Mouse (Mus musculus) midbrain, postnatal 0 days (tissue): ENCODE measurements around the gene Dad1. TPM values are rescaled to one million over a fixed set of nuclear protein-coding genes. Genes with fewer than 3 reads are reported as not detected.

ENCODE experiments used
- ATAC-seq: fragments of 200-750 bp; cut with Nextera tagmentation; 2 replicates; pipeline ENCODE4 v1.8.0; 2017; ENCODE audit warnings: moderate number of reproducible peaks, mild to moderate bottlenecking, moderate TSS enrichment, moderate library complexity; ENCODE audit not compliant: low FRiP score
- DNase-seq: peaks from one replicate; pipeline ENCODE4 v3.0.0-alpha.2; 2015; ENCODE audit warnings: low spot score
- H3K27ac ChIP-seq: fragments of 300-500 bp; sonication (generic); 2 replicates; pipeline ENCODE4 v1.5.1; 2014; ENCODE audit warnings: low read depth, mild to moderate bottlenecking, low read length, mixed read lengths
- H3K27me3 ChIP-seq: fragments of 300-500 bp; sonication (generic); 2 replicates; pipeline ENCODE4 v1.6.1; 2014; ENCODE audit warnings: low read length, control low read depth, mixed read lengths; ENCODE audit not compliant: insufficient read depth
- H3K36me3 ChIP-seq: fragments of 300-500 bp; sonication (generic); 2 replicates; pipeline ENCODE4 v1.6.1; 2014; ENCODE audit warnings: low read length, control low read depth, mixed read lengths; ENCODE audit not compliant: insufficient read depth
- H3K4me1 ChIP-seq: fragments of 300-500 bp; sonication (generic); 2 replicates; pipeline ENCODE4 v1.6.1; 2014; ENCODE audit warnings: mild to moderate bottlenecking, control low read depth, antibody characterized with exemption, low read length, mixed read lengths; ENCODE audit not compliant: insufficient read depth
- H3K4me2 ChIP-seq: fragments of 300-500 bp; sonication (generic); 2 replicates; pipeline ENCODE4 v1.6.1; 2014; ENCODE audit warnings: low read depth, mild to moderate bottlenecking, low read length, mixed read lengths; ENCODE audit not compliant: poor library complexity, severe bottlenecking
- H3K4me3 ChIP-seq: fragments of 300-500 bp; sonication (generic); 2 replicates; pipeline ENCODE4 v1.5.1; 2014; ENCODE audit warnings: low read depth, mild to moderate bottlenecking, low read length, moderate library complexity
- H3K9ac ChIP-seq: fragments of 300-500 bp; sonication (generic); replicated peaks from 2 replicates; pipeline ENCODE4 v1.6.1; 2014; ENCODE audit warnings: mild to moderate bottlenecking, low read length, moderate library complexity, mixed read lengths; ENCODE audit not compliant: poor library complexity, severe bottlenecking
- H3K9me3 ChIP-seq: fragments of 300-500 bp; sonication (generic); 2 replicates; pipeline ENCODE4 v1.6.1; 2016; ENCODE audit warnings: low read length, control low read depth
- CTCF ChIP-seq: IDR thresholded peaks from 2 replicates; pipeline ENCODE4 v1.5.1; 2016; ENCODE audit warnings: antibody characterized with exemption, mild to moderate bottlenecking
- WGBS: fragments of 180-500 bp; shearing (Covaris S2); extraction: QIAGEN DNeasy Blood & Tissue Kit; methylation state at CpG from one replicate; pipeline ENCODE4 v1.1.7; 2014; 5-methylcytosine and 5-hydroxymethylcytosine counted together
- polyA plus RNA-seq: library from polyadenylated mRNA; unstranded; fragments of >200 nt; fragmentation: Nextera tagmentation; extraction: Ambion mirVana; gene quantifications from 2 replicates; pipeline ENCODE4 v1.2.1, GENCODE M21; 2015
- total RNA-seq: library from RNA; depleted of rRNA; stranded (reverse); fragments of >200 nt; gene quantifications from 2 replicates; pipeline ENCODE4 v1.2.3, GENCODE M21; 2014

The Dad1 gene
- total and polyA plus RNA-seq, 2 experiments from 2014 or later, result 263 to 394 TPM

- no peak overlapping the region for H3K9ac ChIP-seq
- H3K4me3 ChIP-seq, result no peak overlapping the region
- no peaks in the 10 kb centered on the region for H3K9me3 ChIP-seq
- no peaks in the 10 kb centered on the region for H3K36me3 ChIP-seq
- no peaks in the 10 kb centered on the region for H3K27me3 ChIP-seq
- 92% methylated on average over 8 of the region's 8 CpGs for WGBS
- no peak for TF ChIP-seq CTCF
- DNase-seq (no peak), ATAC-seq (no peak)
- H3K27ac ChIP-seq, result no peak overlapping the region
- no peaks in the 10 kb centered on the region for H3K4me1 ChIP-seq
- no peak overlapping the region for H3K4me2 ChIP-seq
These were observed 42.7 kb downstream of the Dad1 start for GRCm38 (mm10) chr14:54211199-54211598.

- H3K27ac ChIP-seq, result no peak overlapping the region
- WGBS, result 85% methylated on average over 2 of the region's 2 CpGs
These were observed 43.5 kb downstream of the Dad1 start for GRCm38 (mm10) chr14:54210401-54210800.

GRCm38 (mm10) chr14:54209932-54210331, 44.0 kb downstream of the Dad1 start:
- Histone ChIP-seq H3K9me3 (no peaks in the 10 kb centered on the region), H3K36me3 (no peaks in the 10 kb centered on the region), H3K4me3 (no peak overlapping the region), H3K27ac (no peak overlapping the region), H3K4me2 (no peak overlapping the region), H3K9ac (no peak overlapping the region), H3K4me1 (no peaks in the 10 kb centered on the region), H3K27me3 (no peaks in the 10 kb centered on the region)
- ATAC-seq, result no peak
- TF ChIP-seq CTCF, result no peak
- 67% methylated on average over 5 of the region's 5 CpGs for WGBS
- DNase-seq, result no peak

More at GRCm38 (mm10) chr14:54210401-54210800, 43.5 kb downstream of the Dad1 start:
- ATAC-seq (no peak), DNase-seq (no peak)
- Histone ChIP-seq H3K4me3 (no peak overlapping the region), H3K4me1 (no peaks in the 10 kb centered on the region), H3K36me3 (no peaks in the 10 kb centered on the region), H3K27me3 (no peaks in the 10 kb centered on the region), H3K9ac (no peak overlapping the region), H3K4me2 (no peak overlapping the region), H3K9me3 (no peaks in the 10 kb centered on the region)
- TF ChIP-seq CTCF, result no peak

GRCm38 (mm10) chr14:54208741-54209140, 45.2 kb downstream of the Dad1 start:
- Histone ChIP-seq H3K4me2 (no peak overlapping the region), H3K4me1 (no peaks in the 10 kb centered on the region), H3K27me3 (no peaks in the 10 kb centered on the region), H3K9me3 (no peaks in the 10 kb centered on the region), H3K36me3 (no peaks in the 10 kb centered on the region), H3K9ac (no peak overlapping the region), H3K27ac (no peak overlapping the region), H3K4me3 (no peak overlapping the region)
- no peak for ATAC-seq
- DNase-seq, result no peak
- no peak for TF ChIP-seq CTCF
- 75% methylated on average over 6 of the region's 6 CpGs for WGBS

- Histone ChIP-seq H3K9me3 (no peaks in the 10 kb centered on the region), H3K27me3 (no peaks in the 10 kb centered on the region), H3K4me3 (no peak overlapping the region), H3K9ac (no peak overlapping the region), H3K4me2 (no peak overlapping the region), H3K36me3 (no peaks in the 10 kb centered on the region), H3K4me1 (no peaks in the 10 kb centered on the region), H3K27ac (no peak overlapping the region)
- no peak for DNase-seq
- no peak for ATAC-seq
- WGBS, result 86% methylated on average over 5 of the region's 5 CpGs
- no peak for TF ChIP-seq CTCF
These were observed 46.0 kb downstream of the Dad1 start for GRCm38 (mm10) chr14:54207924-54208323.

- ATAC-seq (no peak), DNase-seq (no peak)
- 70% methylated on average over 15 of the region's 15 CpGs for WGBS
- Histone ChIP-seq H3K4me2 (no peak overlapping the region), H3K27me3 (no peaks in the 10 kb centered on the region), H3K9me3 (no peaks in the 10 kb centered on the region), H3K4me3 (no peak overlapping the region), H3K4me1 (no peaks in the 10 kb centered on the region), H3K9ac (no peak overlapping the region), H3K36me3 (no peaks in the 10 kb centered on the region), H3K27ac (no peak overlapping the region)
- TF ChIP-seq CTCF, result no peak
These were observed 47.0 kb downstream of the Dad1 start for GRCm38 (mm10) chr14:54206750-54207550.
